Mouse (Mus musculus) C2C12 (cell line): Measurements from ENCODE around the gene Ms4a6b.

ENCODE experiments used
- CTCF ChIP-seq: IDR thresholded peaks from one replicate; pipeline ENCODE4 v1.5.1; 2011; ENCODE audit not compliant: control insufficient read depth, insufficient read depth, insufficient read length
- MAX ChIP-seq: IDR thresholded peaks from one replicate; pipeline ENCODE4 v1.6.1; 2011; ENCODE audit warnings: mild to moderate bottlenecking, control low read depth
- MYOD1 ChIP-seq: IDR thresholded peaks from one replicate; pipeline ENCODE4 v1.6.1; 2011; ENCODE audit warnings: low read depth; ENCODE audit not compliant: control insufficient read depth, insufficient read length
- USF1 ChIP-seq: IDR thresholded peaks from one replicate; pipeline ENCODE4 v1.6.1; 2011; ENCODE audit warnings: low read depth, mild to moderate bottlenecking, control low read depth, moderate library complexity

DNA sequence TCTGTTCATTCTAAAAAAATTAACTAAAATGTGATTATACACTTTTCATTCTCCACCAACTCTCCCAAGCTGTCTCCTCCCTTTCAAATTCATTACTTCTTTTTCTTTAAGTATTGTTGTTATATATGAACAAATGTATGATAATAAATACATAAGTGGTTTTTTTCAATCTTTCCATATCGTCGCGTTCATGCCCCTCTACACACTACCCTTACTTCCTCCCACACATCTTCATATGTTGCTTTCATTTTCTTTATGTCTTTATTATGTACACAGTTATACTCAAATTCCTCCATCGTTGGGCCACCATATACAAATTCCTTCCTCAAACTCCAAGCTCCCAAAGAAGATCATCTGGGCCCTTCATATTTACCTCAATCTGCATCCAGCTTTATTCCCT lies 15.0 kb upstream of the Ms4a6b start:
- TF ChIP-seq CTCF = no peak
- no peak for TF ChIP-seq USF1
- TF ChIP-seq MAX = no peak
- no peak for TF ChIP-seq MYOD1
